Mouse (Mus musculus) ES-Bruce4 (cell line): ENCODE measurements around the gene Serpina1e.

Source experiments
- CTCF ChIP-seq: IDR thresholded peaks from one replicate; pipeline ENCODE4 v1.8.1; 2011; ENCODE audit warnings: low read depth, low read length
- EP300 ChIP-seq: IDR thresholded peaks from 2 replicates; pipeline ENCODE4 v1.6.1; 2011; ENCODE audit warnings: low read depth, low read length; ENCODE audit not compliant: insufficient read depth
- POLR2A ChIP-seq: IDR thresholded peaks from one replicate; pipeline ENCODE4 v1.8.1; 2011; ENCODE audit warnings: low read length; ENCODE audit not compliant: insufficient read depth

DNA sequence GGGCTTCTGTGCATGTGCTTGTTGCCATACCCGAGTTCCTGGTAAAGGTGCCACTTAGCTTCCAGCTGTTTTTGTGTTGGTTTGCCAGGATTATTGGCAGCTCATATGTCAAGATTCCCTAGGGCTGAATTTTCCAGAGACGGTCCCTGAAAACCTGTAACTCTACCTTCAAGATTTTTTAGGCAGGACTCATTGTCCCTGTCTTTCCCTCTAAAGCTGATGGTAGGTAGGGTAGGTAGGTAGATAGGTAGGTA, 30.7 kb upstream of the Serpina1e start:
- TF ChIP-seq POLR2A (no peak), CTCF (no peak), EP300 (no peak)
